Mouse (Mus musculus) E14TG2a.4 (cell line): Measurements from ENCODE around the gene Dnah6.

Experiments
- CTCF ChIP-seq: conservative IDR thresholded peaks from 2 replicates; pipeline ENCODE4 v1.5.1; 2014; ENCODE audit warnings: low read length
- NANOG ChIP-seq: IDR thresholded peaks from 2 replicates; pipeline ENCODE4 v1.6.1; 2014; ENCODE audit warnings: borderline replicate concordance, low read length, mixed read lengths
- POU5F1 ChIP-seq: IDR thresholded peaks from 2 replicates; pipeline ENCODE4 v1.6.1; 2014; ENCODE audit warnings: low read length, borderline replicate concordance

DNA sequence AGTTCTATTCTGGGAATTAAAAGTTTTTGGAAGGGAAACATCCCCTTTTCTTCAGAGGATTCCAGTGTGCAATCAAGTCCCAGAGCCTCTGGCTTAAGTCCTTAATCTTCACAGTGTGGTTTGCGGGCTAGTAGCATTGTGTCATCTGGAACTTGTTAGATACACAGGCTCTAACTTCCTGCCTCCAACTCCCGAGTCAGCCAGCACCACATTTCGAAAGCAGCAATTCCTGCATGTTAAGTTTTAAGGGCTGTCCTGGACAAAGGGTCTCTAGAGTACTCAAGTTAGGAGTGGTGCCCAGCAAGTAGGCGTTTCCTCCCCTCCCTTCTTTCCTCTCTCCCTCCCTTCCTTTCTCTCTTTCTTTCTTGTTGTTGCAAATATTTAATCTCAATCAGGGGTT is 7.0 kb upstream of the Dnah6 start:
- no peak for TF ChIP-seq CTCF
- TF ChIP-seq NANOG: no peak
- TF ChIP-seq POU5F1: no peak
